Mouse (Mus musculus) forebrain, embryonic 12.5 days (tissue): Measurements from ENCODE around the gene Rab25. TPM values are rescaled to one million over a fixed set of nuclear protein-coding genes. Genes with fewer than 3 reads are reported as not detected.

ENCODE experiments used
- ATAC-seq: fragments of 200-750 bp; cut with Nextera tagmentation; 2 replicates; pipeline ENCODE4 v1.8.0; 2017; ENCODE audit warnings: moderate TSS enrichment; ENCODE audit not compliant: low FRiP score
- H3K27ac ChIP-seq: fragments of 300-500 bp; sonication (generic); 2 replicates; pipeline ENCODE4 v1.5.1; 2016; ENCODE audit warnings: mild to moderate bottlenecking
- H3K27me3 ChIP-seq: fragments of 300-500 bp; sonication (generic); 2 replicates; pipeline ENCODE4 v1.6.1; 2016; ENCODE audit warnings: mild to moderate bottlenecking
- H3K36me3 ChIP-seq: fragments of 300-500 bp; sonication (generic); replicated peaks from 2 replicates; pipeline ENCODE4 v1.6.1; 2016; ENCODE audit warnings: mild to moderate bottlenecking
- H3K4me1 ChIP-seq: fragments of 300-500 bp; sonication (generic); 2 replicates; pipeline ENCODE4 v1.6.1; 2016
- H3K4me2 ChIP-seq: fragments of 300-500 bp; sonication (generic); 2 replicates; pipeline ENCODE4 v1.6.1; 2016; ENCODE audit warnings: mild to moderate bottlenecking, moderate library complexity
- H3K4me3 ChIP-seq: fragments of 300-500 bp; sonication (generic); replicated peaks from 2 replicates; pipeline ENCODE4 v1.5.1; 2016; ENCODE audit warnings: mild to moderate bottlenecking
- H3K9ac ChIP-seq: fragments of 300-500 bp; sonication (generic); 2 replicates; pipeline ENCODE4 v1.6.1; 2016; ENCODE audit warnings: mild to moderate bottlenecking
- H3K9me3 ChIP-seq: fragments of 300-500 bp; sonication (generic); 2 replicates; pipeline ENCODE4 v1.6.1; 2016
- WGBS: fragments of 180-500 bp; shearing (Covaris S2); methylation state at CpG from one replicate; pipeline ENCODE4 v1.1.7; 2016; 5-methylcytosine and 5-hydroxymethylcytosine counted together
- polyA plus RNA-seq: library from polyadenylated mRNA; unstranded; fragments of >200 nt; fragmentation: Nextera tagmentation; extraction: Ambion mirVana; gene quantifications from 2 replicates; pipeline ENCODE4 v1.2.1, GENCODE M21; 2016

The Rab25 gene
- polyA plus RNA-seq, 1 experiment from 2014 or later, result 0.82 TPM

DNA sequence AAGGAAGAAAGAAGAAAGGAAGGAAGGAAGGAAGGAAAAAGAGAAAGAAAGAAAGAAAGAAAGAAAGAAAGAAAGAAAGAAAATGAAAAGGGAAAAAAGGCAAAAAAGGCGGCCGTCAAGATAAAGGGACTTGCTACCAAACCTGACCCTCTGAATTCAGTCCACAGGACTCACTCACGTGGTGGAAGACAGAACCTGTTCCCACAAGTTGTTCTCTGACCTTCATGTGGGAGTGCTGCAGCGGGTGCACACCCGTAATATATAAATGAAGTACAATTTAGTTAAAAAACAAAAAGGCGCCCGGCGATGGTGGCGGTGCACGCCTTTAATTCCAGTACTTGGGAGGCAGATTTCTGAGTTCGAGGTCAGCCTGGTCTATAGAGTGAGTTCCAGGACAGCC, 19.5 kb downstream of the Rab25 start:
- Histone ChIP-seq H3K27ac (no peak overlapping the region), H3K36me3 (peaks cover 15% of the 10 kb centered on the region), H3K4me1 (peaks cover 51% of the 10 kb centered on the region), H3K4me2 (peak overlapping the region; percentile 93; the same call in 1 of the 2 replicates), H3K4me3 (no peak overlapping the region), H3K9me3 (no peaks in the 10 kb centered on the region), H3K27me3 (no peaks in the 10 kb centered on the region), H3K9ac (peak overlapping the region; percentile 99; the same call in 1 of the 2 replicates)
- 81% methylated on average over 11 of the region's 11 CpGs for WGBS
- ATAC-seq, result no peak

DNA sequence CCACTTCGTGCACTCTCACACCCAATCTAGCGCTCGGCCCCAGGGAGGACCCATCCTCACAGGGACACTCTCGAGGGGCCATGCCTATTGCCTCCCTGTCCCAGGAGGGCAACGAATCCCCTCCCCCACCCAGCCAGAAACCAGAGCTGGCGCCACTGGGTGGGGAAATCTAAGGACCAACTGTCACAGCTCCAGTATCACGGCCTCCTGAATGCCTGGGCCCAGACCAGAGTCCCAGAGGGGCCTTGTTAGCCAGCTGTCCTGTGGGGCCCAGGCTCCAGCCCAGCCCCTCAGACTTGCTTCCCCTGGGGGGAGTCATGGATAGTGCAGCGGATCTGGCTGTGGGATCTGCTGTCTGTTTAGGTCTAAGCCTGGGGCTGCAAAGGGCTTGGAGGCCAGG, 20.5 kb downstream of the Rab25 start:
- H3K4me1 ChIP-seq, result peaks cover 51% of the 10 kb centered on the region
- 32% methylated on average over 8 of the region's 8 CpGs for WGBS
- ATAC-seq, result no peak

GRCm38 (mm10) chr3:88526157-88527131, 21.7 kb downstream of the Rab25 start:
- Histone ChIP-seq H3K4me1 (peaks cover 54% of the 10 kb centered on the region), H3K27ac (no peak overlapping the region; the same call in 1 of the 2 replicates)
- 29% methylated on average over 17 of the region's 17 CpGs for WGBS

More for the DNA sequence above, 20.5 kb downstream of the Rab25 start:
- no peaks in the 10 kb centered on the region for H3K27me3 ChIP-seq
- no peaks in the 10 kb centered on the region for H3K9me3 ChIP-seq
- H3K4me2 ChIP-seq, result peak overlapping the region; percentile 93
- peak overlapping the region; percentile 59 for H3K9ac ChIP-seq
- H3K27ac ChIP-seq, result peak overlapping the region; percentile 77
- peak overlapping the region; percentile 19 for H3K4me3 ChIP-seq
- peaks cover 20% of the 10 kb centered on the region for H3K36me3 ChIP-seq

DNA sequence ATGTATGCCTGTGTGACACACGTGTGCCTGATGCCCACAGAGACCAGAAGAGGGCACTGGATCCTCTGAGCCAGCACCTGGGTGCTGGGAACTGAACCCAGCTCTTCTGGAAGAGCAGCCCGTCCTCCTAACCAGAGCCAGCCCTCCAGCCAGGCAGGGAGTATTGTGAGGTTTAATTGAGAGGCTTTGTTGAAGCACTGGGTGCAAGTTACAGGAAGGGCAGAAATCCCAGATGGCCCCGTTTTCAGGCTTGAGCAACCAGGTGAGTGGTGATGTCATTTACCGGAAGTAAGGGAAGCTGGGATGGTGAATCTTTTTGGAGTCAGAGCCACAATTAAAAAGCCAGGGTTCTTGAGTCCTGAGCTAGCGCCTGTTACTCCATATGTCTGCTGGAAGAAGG, 23.1 kb downstream of the Rab25 start:
- Histone ChIP-seq H3K4me2 (no peak overlapping the region), H3K4me3 (no peak overlapping the region), H3K9ac (no peak overlapping the region), H3K36me3 (peaks cover 20% of the 10 kb centered on the region), H3K4me1 (peaks cover 48% of the 10 kb centered on the region), H3K27me3 (no peaks in the 10 kb centered on the region), H3K9me3 (no peaks in the 10 kb centered on the region), H3K27ac (no peak overlapping the region)
- ATAC-seq, result no peak
- 85% methylated on average over 5 of the region's 5 CpGs for WGBS

More at GRCm38 (mm10) chr3:88526157-88527131, 21.7 kb downstream of the Rab25 start:
- peak; percentile 67 for ATAC-seq
- Histone ChIP-seq H3K9ac (peak overlapping the region; percentile 36; the same call in 1 of the 2 replicates), H3K4me3 (peak overlapping the region; percentile 10; the same call in 1 of the 2 replicates), H3K36me3 (peaks cover 20% of the 10 kb centered on the region), H3K27me3 (no peaks in the 10 kb centered on the region), H3K9me3 (no peaks in the 10 kb centered on the region), H3K4me2 (peak overlapping the region; percentile 33)

- H3K9me3 ChIP-seq, result no peaks in the 10 kb centered on the region
- H3K4me1 ChIP-seq, result peaks cover 28% of the 10 kb centered on the region
- H3K36me3 ChIP-seq, result peaks cover 20% of the 10 kb centered on the region
- H3K9ac ChIP-seq, result no peak overlapping the region
- 91% methylated on average over 8 of the region's 8 CpGs for WGBS
- H3K27me3 ChIP-seq, result no peaks in the 10 kb centered on the region
- no peak overlapping the region for H3K4me3 ChIP-seq
- no peak overlapping the region for H3K4me2 ChIP-seq
- no peak for ATAC-seq
- no peak overlapping the region for H3K27ac ChIP-seq
Measured at GRCm38 (mm10) chr3:88523027-88523426, 25.1 kb downstream of the Rab25 start.

DNA sequence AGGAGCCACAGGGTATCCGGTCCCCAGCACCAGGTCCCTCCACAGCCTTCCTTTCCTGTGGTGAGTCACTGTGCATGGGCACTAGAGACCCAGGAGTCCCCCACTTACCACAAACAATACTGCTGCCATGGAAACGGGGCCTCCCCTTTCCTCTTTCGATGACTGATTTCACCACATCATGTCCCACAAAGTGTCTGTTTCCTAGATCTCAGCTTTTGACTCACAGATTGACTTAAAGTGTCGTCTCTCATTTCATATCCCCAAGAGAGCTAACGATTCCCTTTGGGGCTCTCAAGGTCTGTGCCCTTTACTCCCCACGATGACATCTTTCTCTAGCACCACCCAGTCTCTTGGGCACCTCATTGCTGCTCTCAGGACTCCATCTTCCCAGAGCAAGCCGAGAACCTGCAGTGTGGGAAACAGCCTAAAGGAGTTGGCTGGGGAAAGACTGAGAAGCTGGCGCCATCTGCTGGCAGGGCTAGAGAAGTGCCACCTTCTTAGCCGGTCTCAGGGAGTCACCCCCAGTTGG, 26.2 kb downstream of the Rab25 start:
- Histone ChIP-seq H3K9me3 (no peaks in the 10 kb centered on the region), H3K36me3 (peaks cover 20% of the 10 kb centered on the region), H3K4me3 (no peak overlapping the region), H3K27ac (no peak overlapping the region), H3K4me1 (peaks cover 17% of the 10 kb centered on the region), H3K4me2 (no peak overlapping the region), H3K27me3 (no peaks in the 10 kb centered on the region), H3K9ac (no peak overlapping the region)
- ATAC-seq, result peak; percentile 42
- WGBS, result 33% methylated on average over 9 of the region's 9 CpGs

DNA sequence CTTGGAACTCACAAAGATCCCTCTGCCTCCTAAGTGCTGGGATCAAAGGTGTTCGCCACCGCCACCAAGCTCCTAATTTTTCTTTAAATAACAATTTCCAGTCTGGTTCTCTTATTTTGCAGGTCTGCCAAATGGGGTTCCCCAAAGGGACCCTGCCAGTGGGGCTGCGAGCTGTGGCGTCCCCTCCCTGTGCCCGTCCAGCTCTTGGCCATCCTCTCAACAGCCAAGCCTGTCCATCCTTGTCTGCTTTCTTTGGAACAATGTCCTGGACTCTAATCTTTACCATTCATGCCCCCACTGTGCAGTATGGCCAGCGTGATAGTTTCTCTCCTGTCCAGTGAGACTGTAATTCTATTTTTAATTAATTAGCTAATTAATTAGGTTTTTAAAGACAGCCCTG, 26.9 kb downstream of the Rab25 start:
- H3K4me3 ChIP-seq, result no peak overlapping the region
- no peak overlapping the region for H3K4me2 ChIP-seq
- no peaks in the 10 kb centered on the region for H3K9me3 ChIP-seq
- WGBS, result 88% methylated on average over 6 of the region's 6 CpGs
- no peak overlapping the region for H3K27ac ChIP-seq
- no peak for ATAC-seq
- peaks cover 10% of the 10 kb centered on the region for H3K4me1 ChIP-seq
- no peak overlapping the region for H3K9ac ChIP-seq
- peaks cover 4% of the 10 kb centered on the region; the same call in 1 of the 2 replicates for H3K27me3 ChIP-seq
- peaks cover 20% of the 10 kb centered on the region for H3K36me3 ChIP-seq

DNA sequence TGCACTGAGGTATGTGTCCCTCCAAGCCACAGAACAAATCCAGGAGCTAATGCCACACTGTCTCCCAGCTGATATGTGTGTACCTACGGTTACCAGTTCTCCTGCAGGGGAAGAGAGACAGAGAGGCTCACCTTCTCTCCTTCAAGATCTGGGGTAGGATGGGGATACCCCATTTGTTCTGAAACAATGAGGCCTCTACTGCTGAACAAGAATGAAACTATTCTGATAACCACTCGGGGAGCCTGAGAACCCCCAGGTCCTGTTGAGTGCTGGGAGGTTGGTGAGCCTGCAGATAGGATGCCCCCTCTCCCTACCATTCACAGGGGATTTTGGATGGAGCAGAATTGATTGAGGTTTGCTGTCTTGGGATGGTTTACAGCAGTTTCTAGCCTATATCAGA, 28.0 kb downstream of the Rab25 start:
- H3K4me3 ChIP-seq, result no peak overlapping the region
- WGBS, result 85% methylated on average over 2 of the region's 2 CpGs
- H3K9ac ChIP-seq, result no peak overlapping the region
- H3K4me2 ChIP-seq, result no peak overlapping the region
- ATAC-seq, result no peak
- H3K36me3 ChIP-seq, result peaks cover 18% of the 10 kb centered on the region
- peaks cover 3% of the 10 kb centered on the region; the same call in 1 of the 2 replicates for H3K4me1 ChIP-seq
- H3K27me3 ChIP-seq, result peaks cover 6% of the 10 kb centered on the region; the same call in 1 of the 2 replicates
- no peak overlapping the region for H3K27ac ChIP-seq
- no peaks in the 10 kb centered on the region for H3K9me3 ChIP-seq

GRCm38 (mm10) chr3:88518411-88518810, 29.7 kb downstream of the Rab25 start:
- WGBS, result 70% methylated on average over 4 of the region's 4 CpGs
- H3K27ac ChIP-seq, result no peak overlapping the region
- no peak overlapping the region for H3K4me3 ChIP-seq
- no peak overlapping the region for H3K4me2 ChIP-seq
- ATAC-seq, result no peak
- no peaks in the 10 kb centered on the region for H3K9me3 ChIP-seq
- no peak overlapping the region for H3K9ac ChIP-seq
- H3K36me3 ChIP-seq, result peaks cover 2% of the 10 kb centered on the region
- peaks cover 6% of the 10 kb centered on the region for H3K4me1 ChIP-seq
- peaks cover 6% of the 10 kb centered on the region; the same call in 1 of the 2 replicates for H3K27me3 ChIP-seq

GRCm38 (mm10) chr3:88516407-88516806, 31.7 kb downstream of the Rab25 start:
- 87% methylated on average over 2 of the region's 2 CpGs for WGBS
- Histone ChIP-seq H3K27me3 (peaks cover 6% of the 10 kb centered on the region; the same call in 1 of the 2 replicates), H3K9ac (no peak overlapping the region), H3K36me3 (no peaks in the 10 kb centered on the region), H3K9me3 (no peaks in the 10 kb centered on the region), H3K27ac (no peak overlapping the region), H3K4me1 (peaks cover 23% of the 10 kb centered on the region), H3K4me2 (no peak overlapping the region), H3K4me3 (no peak overlapping the region)
- ATAC-seq, result no peak

DNA sequence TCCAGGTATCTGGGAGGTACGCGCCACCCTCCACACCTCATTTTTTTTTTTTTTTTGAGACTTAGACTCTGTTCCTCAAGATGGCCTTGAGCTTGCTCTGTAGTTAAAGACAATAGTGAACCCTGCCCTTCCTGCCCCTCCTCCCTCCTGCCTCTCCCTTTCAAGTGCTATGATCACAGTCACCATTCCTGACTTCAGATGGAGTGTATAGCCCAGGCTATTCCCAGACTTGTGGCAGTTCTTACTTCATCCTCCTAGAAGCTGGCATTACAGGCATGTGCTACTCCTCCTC, 33.1 kb downstream of the Rab25 start:
- 92% methylated on average over 2 of the region's 2 CpGs for WGBS
- Histone ChIP-seq H3K4me3 (no peak overlapping the region), H3K27me3 (peaks cover 6% of the 10 kb centered on the region; the same call in 1 of the 2 replicates), H3K4me2 (no peak overlapping the region), H3K27ac (no peak overlapping the region), H3K9ac (no peak overlapping the region), H3K4me1 (peaks cover 35% of the 10 kb centered on the region), H3K36me3 (no peaks in the 10 kb centered on the region), H3K9me3 (no peaks in the 10 kb centered on the region)
- ATAC-seq, result no peak

DNA sequence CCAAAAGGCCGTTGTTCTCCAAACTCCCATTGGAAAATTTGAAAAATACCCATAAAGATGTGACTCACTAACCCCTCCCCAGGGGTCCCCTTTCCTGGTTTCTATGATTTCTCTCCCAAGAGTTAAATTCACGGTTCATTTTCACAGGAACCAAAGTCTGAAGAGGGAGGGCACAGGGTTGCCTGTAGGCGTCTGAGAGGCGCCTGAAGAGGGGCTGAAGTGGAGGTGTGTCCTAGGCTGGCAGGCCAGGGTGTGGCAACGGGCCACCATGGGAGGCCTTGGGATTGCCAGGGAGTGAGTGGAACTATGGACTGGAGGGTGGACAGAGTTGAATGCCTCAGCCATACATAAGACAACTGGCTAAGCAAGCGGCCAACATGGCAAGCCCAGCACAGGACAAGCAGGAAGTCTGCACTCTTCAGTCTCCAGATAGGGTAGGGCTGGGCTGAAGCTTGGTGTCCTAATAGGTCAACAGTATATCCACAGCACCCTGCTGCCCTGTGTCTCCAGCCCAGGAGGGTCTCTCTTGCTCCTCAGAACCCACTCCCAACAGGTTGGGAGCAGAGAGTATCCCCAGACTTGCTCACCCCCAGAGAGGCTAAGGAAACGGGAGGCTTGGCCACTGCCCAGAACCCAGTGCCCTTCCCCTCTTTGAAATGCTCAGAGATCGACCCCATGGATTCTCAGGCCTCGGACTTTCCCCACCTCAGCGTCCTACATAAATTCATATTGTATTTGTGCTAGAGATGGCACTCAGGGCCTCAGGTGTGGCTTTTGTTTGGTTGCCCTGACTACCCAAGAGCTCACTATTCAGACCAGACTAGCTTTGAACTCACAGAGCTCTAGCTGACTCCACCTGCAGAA, 33.6 kb downstream of the Rab25 start:
- H3K27ac ChIP-seq, result no peak overlapping the region
- H3K36me3 ChIP-seq, result no peaks in the 10 kb centered on the region
- H3K4me3 ChIP-seq, result no peak overlapping the region
- no peaks in the 10 kb centered on the region for H3K9me3 ChIP-seq
- peaks cover 6% of the 10 kb centered on the region; the same call in 1 of the 2 replicates for H3K27me3 ChIP-seq
- no peak overlapping the region for H3K4me2 ChIP-seq
- no peak overlapping the region for H3K9ac ChIP-seq
- ATAC-seq, result no peak
- WGBS, result 80% methylated on average over 10 of the region's 10 CpGs
- H3K4me1 ChIP-seq, result peaks cover 40% of the 10 kb centered on the region
